Mouse (Mus musculus) ovary, postnatal 14 days (tissue): ENCODE measurements at regions not wholly inside any gene's neighbourhood (a gene's known extent, or its start where the extent isn't known, plus 50 kb on each side); places are given as distances from the start of the nearest gene placed in this dataset.

Experiments used
- DNase-seq: peaks from one replicate; pipeline ENCODE4 v3.0.0; 2022; ENCODE audit warnings: low spot score

DNA sequence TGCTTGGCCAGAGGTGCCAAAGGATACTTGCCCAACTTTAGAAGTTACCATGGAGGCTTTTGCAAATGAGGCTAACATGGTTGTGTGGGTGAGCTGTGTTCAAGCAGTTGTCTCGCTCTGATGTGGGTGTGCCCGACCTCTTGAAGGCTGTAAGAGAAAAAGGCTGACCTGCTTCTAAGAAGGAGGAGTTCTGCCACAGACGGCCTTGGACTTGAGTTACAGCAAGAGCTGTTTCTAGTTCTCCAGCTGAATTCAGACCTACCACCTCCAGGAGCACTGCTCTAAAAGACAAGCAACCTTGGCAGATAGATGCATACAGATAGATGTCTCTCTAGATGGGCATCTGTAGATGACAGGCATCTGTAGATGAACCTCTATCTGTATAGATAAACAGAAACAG is 202.7 kb upstream of the A230072I06Rik start:
- DNase-seq, result no peak

DNA sequence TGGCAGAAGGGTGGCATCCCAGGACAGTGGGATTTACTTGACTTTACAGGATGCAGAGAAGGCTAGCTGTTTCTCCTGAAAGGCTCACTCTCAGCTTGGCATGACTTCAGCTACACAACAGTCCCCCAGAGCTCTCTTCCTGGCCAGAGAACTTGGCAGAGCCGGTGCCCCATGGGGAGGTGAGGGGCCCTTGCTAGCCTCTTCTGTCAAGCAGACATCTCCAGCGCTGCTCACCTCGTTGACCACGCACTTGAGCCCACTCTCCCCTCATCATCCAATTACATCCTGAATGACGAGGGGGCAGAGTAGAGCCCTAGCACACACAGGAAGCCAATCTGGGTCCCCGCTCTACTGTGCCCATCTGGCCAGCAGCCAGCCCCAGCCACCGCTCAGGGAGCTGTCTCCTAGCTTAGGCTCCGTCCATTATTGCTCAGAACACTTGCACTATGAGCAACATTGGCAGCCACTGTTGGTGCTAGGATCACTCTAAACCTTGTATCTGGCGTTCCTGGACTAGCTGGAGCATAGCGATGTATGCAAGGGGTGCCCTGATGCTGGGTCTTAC is 201.7 kb upstream of the A230072I06Rik start:
- no peak for DNase-seq

DNA sequence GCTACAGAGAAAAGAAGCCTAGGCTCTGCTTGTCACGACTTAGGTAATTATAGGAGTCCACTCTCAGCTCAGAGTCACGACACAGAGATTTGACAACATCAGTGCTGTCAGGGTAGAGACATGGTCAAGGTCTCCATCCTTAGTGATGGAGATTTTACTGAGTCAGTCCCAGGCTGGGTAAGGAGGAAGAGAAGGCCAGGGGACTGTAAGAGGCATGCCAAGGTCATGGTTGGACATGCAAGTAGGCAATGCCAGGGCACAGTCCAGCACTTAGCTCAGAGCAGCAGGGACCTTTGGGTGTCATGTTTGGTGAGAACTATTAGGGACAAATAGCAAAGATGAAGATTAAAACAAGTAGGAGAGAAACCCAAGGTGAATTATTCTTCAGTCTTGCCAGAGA is 200.7 kb upstream of the A230072I06Rik start:
- DNase-seq, result no peak

DNA sequence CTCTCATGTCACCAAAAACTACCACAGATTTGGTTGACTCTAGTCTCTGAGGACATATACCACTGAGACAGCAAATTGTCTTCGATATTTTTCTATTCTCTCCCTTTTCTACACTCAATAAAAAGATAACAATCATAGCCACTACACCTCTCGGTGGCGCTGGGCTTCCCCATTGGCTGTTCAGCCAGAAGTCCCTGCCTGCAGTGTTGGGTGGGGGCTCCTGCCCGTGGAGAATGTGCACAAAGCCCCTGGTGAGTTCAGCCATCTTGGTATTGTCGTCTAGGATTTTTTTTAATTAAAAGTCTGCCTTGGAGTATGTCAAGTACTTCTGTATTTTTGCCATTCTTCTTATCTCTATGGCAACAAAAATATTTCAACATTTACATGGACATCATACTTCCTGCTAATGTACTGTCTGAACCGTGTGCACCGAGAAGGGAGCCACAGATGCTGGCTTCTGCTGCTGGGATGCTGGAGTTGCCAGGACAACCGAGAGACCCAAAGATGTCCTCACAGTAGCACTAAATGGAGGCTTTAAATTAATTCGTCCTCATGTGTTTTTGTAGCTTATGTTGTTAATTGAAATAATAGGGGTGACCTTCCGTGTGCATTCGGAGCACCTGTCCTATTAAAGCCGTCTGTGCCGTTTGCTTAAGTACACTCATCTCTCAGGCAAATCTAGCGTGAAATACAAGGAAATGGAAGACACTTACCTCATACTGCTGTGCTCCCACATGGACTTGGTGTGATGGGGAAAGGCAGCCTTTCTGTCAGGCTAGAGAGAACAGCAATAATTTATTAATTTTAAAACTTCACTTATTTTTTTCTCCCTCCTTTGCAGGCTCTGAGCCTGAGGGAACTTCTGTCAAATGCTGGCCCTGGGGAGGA is 199.7 kb upstream of the A230072I06Rik start:
- DNase-seq, result no peak

DNA sequence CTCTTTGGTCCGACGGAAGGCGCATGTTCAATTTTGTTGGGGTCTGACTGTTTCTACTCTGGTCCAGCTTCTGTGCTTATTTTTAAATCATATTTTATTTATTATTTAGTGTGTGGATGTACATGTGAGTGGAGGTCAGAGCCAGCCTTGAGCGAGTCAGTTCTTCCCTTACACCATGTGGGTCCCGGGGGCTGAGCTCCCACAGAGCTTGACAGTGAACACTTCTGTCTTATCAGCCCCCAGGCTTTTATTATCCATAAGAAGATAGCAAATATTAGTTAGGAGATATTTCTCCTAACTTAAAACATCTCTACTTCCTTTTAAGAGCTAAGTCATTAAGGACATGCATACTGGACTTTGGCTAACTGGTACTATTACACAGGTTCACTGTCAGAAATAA is 197.1 kb upstream of the A230072I06Rik start:
- DNase-seq, result no peak

DNA sequence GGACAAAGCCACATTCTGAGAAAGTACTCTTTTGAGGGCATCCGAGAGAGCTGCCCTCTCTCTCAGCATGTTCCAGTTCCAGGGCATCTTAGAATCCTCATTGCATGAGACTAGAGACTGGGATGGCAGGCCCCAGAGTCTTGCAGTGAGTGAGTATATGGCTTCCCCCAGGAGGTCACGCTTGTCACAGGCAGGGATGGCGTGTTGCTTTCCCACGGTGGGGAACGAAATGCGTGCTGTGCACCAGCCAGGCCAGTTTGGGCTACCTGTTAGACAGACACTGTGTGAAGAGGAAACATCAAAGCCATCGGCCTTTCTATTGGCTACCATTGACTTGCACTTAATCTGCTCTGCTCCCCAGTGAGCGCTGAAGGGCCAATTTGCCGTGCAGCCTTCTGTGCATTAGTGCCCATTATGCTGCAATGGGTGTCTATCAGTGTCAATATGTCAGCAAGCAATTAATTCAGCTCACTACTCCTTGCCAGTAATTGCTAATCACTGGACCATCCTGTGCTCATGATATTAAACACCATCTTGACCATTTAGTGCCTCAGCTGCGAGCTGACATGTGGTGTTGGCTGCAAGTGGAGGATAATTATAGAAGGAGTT is 191.3 kb upstream of the A230072I06Rik start:
- no peak for DNase-seq

DNA sequence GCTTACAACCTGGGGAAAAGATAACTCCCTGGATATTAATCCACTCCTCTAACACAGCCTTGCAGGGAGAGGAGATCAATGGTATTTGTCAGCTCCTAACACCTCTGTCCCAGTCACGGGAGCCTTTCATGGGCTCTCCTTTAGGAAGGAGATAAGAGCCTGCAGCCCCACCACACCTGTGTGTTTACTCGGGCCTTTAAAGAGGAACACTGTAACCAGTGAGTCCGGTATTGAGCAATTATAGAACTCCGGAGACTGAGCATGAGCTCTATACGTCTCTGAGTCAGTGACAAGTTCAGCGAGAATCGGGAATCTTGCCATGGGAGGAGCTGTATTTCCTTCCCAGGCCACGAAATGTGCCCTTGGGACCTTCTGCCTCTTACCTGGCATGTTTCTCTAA is 178.5 kb upstream of the A230072I06Rik start:
- no peak for DNase-seq

DNA sequence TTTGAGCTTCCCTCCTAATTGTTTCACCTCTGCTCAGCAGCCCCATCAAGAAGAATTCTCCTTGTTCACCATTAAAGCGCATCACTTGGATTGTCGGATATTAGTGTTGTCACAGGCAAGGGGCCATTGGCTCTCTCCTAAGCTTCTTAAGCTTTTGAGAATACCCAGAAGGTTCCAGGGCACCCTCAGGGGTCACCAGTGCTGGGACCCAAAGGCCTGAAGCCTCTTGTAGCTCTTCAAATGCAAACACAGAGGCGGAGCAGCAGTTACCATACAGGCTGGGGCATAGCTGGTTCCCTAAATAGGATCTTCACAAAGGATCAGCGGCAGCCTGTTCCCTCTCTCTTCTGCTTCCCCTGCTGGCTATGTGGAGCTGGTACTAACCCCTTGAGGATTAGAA is 175.3 kb upstream of the A230072I06Rik start:
- no peak for DNase-seq

DNA sequence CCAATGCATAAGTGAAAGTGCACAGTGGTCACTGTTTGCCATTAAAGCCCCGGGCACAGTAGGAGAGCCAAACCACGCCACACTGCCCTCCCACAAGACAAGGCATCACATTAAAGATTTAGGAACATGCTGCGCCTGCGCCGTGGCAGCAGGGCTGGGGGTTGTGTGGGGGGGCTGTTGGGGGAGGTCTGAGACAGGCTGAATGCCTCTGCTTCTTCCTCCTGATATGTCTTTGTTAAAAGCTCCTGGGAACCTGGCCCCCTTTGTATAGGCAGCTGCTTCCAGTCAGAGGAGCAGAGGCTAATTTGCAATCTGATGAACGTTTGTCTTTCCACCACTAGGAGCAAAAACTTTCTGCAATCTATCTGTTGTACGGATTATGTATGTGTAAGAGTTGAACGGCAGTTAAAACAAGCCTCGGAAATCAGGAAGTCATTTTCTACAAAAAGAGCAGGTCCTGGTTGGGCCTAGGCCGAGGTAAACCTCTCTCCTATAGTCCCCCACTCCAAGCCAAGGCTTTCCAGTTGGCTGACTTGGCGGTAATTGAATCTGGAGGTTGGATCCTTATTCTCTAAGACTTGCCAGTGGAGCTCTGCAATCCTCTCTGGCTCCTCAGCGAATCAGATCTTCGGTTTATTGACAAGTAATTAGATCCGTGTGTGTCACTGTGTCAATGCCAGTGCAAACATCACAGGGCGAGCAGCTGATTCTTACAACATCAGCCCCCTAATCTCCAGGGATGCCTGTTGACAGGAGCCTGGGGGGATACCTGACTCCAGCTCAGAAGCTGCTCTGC is 173.3 kb upstream of the A230072I06Rik start:
- no peak for DNase-seq

DNA sequence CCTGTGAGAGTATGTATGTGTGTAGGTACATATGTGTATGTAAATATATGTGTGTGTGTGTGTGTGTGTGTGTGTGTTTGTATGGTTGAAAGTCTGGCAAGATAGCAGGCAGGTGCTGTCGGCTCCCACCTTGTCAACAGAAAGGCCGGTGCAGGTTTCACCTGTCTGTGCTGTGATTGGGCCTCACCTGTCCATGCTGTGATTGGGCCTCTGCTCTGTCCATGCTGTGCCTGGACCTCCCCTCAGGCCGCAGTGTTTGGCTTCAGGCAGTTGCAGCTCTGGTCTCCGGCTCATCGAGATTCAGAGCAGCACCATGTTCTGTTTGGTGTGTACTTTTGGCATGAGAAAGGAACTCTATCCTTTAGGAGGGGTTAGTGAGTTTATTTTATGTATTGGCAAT is 170.0 kb upstream of the A230072I06Rik start:
- no peak for DNase-seq

DNA sequence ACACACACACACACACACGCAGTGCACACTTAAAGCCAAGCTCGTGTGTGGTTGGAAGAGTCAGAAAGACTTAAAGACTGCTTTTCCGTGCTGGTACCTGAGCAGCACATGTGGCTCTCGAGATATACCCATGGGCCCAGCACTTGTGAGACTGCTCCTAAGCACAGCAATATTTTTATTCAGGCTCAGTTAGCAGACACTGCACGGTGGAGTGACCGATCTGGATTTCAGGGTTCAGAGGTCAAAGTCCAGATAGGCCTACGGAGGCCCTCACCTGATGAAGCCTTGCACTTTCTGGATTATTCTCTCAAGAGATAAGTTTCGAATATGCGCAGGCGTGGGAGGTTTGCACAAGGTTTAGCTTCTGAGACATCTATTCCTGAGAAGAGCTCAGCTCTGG is 167.0 kb upstream of the A230072I06Rik start:
- DNase-seq, result no peak

DNA sequence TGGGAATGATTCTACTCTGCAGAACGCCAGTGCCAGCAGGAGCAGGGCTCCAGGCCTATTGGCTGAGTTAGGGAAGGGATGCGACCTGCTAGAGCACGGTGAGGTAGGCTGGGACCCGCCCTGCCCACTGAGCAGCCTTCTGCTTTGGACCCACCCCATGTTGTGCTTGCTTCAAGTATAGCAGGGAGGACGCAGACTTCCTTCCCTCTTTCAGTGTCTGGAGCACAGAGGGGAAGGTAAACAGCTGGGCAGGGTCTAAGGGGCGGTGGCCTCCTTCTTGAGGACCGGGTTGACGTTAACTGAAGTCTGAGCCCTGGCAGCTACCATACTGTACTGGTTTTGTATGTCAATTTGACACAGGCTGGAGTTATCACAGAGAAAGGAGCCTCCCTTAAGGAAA is 165.6 kb upstream of the A230072I06Rik start:
- DNase-seq, result no peak

DNA sequence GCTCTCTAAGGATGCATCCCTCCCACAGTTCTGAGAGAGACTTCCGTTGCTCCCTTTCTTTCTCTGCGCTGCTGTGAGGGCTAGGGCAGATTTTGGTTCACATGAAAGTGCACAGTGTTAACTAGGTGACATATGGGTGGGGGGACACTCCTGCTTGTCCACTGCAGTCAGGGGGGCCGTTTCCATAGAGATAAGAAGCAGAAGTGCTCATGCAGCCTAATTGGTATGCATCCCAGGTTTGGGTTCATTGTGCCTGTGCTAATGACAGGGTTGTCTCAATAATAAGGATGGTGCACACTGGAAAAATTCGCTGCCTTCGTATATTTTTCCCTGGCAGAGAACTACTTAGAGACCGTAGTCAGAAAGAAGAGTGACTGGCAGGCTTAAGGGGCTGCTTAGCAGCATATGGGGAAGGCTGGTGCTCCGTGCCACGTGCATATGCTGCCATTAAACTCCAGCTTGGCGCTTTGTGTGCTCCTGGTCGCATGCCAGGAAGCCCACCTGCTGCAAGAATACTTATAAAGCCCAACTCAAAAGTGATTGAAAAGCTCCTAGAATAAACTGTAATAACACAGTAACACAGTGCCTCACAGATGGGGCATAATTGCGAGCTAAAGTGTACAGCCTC is 152.1 kb upstream of the A230072I06Rik start:
- DNase-seq, result no peak

DNA sequence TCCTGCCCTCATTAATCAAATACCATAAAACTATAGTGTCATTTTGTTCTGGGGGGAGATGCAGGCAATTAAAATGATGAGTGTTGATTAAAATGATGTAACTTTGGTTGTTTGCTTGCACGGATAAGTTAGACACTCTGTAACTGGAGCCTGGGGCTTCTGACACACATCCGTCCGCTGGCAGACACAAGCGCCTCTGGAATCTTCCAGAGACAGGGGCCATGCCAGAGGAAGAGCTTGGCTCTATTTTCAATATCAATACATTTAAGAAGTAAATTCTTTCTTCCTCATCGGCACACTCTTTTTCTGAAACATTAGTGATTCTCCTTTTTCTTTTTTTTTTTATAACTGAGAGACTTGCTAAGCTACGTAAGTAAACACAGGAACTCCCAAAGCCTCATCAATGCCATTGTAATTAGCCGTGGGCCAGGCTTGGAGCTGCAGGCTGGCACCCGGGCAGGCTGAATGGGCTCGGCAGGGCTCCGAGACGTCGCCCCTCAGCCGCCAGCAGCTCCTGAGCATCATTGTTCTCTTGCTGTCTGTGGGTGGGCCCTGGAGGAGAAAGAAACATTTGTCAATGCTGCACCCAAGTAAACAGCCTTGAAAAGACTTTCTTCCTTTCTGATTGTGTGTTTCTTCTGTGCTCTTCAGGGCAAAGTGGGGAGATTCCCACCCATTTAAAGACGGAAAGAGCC is 151.4 kb upstream of the A230072I06Rik start:
- no peak for DNase-seq

DNA sequence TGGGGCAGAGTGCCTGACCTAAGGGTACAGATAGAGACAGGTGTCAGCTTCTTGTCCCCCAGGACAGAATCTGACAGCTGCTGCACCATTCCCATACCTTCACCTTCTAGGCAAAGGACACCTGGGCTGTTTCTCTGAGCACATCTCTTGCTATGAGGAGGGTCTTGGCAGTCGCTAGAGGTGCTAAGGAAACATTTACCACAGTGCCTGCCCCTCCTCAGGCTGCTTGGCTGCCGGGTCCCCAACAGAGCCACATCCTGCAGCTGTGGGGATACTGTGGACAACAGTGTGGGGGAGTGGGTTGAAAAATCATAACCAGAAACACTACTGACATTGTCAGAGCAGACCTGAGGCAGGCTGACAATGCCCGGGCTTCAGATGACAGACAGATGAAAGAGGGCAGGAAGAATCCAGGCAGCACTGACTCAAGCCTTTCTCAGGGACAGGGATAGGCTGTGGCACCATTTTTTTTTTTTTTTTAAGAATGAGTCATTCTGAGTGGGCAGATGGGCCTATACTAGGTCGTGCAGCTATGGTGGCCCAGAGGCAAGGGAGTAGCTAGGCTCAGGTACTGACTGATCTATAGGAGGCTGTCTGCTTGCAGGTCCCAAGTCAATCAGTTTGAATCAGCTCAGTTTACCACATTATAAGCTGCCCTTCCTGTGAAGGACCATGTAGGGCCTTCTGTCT is 150.7 kb upstream of the A230072I06Rik start:
- no peak for DNase-seq

DNA sequence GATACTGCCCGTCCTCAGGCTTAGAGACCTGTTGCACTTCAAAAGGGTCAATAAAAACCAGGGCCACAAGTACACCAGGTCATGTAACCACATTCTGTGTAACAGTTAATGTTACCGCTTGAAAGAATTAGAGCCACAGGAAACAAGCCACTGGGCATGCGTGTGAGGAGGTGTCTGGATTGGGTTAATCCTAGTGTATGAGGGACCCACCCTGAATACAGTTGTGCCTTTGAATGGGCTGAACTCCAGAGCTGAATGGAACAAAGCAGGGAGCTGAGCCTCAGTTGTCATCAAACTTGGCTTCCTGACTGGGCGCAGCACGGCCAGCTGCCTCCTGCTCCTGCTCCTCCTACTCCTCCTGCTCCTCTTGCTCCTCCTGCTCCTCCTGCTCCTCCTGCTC is 148.0 kb upstream of the A230072I06Rik start:
- no peak for DNase-seq

DNA sequence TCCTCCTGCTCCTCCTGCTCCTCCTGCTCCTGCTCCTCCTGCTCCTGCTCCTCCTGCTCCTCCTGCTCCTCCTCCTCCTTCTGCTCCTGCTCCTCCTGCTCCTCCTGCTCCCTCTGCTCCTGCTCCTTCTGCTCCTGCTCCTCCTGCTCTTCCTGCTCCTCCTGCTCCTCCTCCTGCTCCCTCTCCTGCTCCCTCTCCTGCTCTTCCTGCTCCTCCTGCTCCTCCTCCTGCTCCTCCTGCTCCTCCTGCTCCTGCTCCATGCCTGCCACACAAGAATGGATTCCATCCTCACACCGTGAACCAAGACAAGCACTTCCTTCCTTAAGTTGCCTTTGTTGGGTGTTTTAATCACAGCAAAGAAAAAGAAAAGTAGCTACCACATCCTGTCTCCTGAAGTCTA is 144.4 kb upstream of the A230072I06Rik start:
- DNase-seq, result no peak

DNA sequence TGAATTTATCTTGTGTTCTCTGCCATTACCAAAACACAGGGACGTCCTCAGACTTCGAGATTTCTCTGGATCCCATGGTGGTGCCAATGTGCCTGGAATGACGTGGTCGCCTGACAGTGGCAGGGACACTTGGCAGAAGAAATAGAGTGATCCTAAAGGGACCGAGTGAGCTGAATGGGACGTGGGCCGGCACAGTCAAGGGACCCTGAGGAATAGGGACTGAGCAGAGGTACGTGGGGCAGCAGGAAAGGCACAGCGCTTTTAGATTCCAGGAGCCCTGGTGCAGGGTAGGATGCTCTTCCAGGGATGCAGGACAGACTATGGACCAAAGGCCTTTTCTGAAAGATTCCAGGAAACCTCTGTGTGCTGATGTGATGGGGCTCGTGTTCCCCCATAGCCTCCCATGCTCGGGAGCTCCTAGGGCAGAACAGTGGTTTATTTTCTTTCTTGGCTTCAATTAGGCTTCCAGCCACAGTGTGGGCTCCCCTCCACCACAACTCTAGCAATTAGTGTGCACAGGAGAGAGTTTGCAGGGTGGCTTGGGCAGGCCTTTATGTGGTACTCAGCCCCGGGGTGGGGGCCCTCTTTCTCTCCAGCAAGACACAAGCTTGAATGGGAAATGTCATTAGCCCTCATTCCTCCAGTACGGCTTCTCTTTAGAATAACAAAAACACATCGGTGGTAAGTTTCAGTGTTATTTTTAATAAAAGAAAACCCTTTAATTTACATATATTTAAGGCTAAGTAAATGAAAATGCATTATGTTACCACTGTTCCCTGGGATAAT is 143.0 kb upstream of the A230072I06Rik start:
- DNase-seq, result no peak

DNA sequence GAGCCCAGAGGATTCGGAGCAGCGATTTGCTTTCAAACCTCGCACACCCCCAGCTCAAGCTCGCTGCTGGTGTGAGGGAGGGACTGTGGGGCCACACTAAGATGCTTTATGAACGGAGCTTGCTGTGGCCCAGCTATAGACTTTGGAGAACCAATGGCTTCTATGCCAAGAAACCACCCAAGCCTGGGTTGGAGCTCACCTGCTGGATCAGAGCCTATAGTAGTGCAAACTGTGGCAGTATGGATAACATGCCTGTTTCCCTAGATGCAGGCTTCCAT is 142.5 kb upstream of the A230072I06Rik start:
- no peak for DNase-seq

DNA sequence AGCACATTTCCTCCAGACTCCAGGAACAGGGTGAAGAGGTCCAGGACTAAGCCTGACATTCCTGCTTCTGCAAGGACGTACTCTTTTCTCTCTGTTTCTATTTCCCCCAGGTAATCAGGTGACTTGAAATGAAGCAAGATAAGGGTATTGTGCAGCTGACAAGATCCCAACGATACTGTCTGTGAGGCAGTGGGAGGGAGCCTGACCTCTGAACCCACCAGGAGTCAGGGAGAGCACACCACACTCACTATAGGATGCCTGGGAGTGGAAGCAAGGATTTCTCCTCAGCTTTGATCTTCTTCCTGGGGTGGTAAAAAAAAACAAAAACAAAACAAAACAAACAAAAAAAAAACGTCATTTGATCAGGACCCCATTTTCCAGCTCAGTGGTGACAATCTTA is 141.1 kb upstream of the A230072I06Rik start:
- DNase-seq, result no peak
